Mouse (Mus musculus) frontal cortex, adult (tissue): ENCODE results near the gene Plce1.
"Not testable (repeated sequence)": the region's sequence is repeated elsewhere in the genome, so short reads cannot be mapped to it uniquely, and the experiment has no call there.

Source experiments
- ATAC-seq: cut with Nextera tagmentation; 2 replicates; pipeline ENCODE4 v1.9.2; 2017; ENCODE audit warnings: mild to moderate bottlenecking, moderate library complexity, mixed read lengths; ENCODE audit not compliant: low TSS enrichment

The Plce1 gene

DNA sequence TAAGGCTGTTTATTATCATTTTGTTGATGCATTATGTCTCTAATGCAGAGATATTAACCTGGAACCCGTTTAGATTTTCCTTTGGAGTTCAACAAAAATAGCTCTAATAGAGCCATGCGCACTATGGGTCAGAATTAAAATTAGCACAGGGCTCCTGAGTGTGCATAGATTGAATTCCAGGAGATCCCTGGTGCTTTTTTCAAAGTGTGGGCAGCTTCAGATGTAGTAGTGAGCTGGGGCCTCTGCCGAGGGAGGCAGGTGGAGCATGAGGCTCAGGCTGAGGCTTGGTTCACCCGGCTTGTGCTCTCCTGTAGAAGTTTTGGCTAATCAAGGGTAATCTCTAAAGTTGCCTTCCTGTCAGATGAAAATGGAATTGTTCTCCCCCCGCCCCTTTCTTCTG lies 17.3 kb downstream of the Plce1 start:
- no peak for ATAC-seq

DNA sequence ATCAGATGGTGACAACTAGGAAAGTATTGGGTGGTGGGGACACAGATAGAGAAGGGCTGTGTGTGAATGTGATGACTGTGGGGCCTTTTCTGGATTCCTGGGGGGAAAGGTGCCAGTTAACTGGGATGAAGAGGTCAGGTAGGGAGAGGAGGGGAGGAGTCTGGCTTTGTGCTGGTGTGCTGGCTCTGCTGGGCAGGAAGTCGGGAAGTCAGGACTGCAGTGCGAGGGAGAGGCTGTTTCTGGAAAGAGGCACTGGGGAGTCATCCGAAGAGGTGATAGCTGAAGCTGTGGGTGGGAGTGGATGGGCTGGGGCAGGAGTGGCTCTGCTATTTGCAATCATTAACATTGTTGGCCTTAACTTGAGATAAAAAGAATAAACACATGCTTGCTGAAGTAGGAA lies 23.7 kb downstream of the Plce1 start:
- no peak for ATAC-seq

DNA sequence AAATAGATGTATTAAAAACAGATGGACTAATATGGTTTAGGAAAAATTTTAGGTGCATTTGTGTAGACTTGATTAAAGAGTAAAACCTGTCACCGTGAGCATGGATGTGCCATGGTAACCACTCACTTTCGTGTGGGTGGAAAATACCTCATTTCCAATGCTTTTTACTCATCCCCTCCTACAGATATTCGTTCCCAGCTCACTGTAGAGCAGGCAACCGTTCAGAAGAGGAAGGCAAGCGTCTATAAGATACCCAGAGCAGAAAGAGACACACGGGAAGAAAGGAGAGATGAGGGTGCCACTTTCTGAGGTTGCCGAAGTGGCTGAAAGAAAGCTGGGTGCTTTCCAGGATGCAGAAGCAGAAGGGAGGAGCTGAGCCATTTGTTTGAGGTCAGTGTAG lies 25.2 kb downstream of the Plce1 start:
- peak; percentile 85 for ATAC-seq

DNA sequence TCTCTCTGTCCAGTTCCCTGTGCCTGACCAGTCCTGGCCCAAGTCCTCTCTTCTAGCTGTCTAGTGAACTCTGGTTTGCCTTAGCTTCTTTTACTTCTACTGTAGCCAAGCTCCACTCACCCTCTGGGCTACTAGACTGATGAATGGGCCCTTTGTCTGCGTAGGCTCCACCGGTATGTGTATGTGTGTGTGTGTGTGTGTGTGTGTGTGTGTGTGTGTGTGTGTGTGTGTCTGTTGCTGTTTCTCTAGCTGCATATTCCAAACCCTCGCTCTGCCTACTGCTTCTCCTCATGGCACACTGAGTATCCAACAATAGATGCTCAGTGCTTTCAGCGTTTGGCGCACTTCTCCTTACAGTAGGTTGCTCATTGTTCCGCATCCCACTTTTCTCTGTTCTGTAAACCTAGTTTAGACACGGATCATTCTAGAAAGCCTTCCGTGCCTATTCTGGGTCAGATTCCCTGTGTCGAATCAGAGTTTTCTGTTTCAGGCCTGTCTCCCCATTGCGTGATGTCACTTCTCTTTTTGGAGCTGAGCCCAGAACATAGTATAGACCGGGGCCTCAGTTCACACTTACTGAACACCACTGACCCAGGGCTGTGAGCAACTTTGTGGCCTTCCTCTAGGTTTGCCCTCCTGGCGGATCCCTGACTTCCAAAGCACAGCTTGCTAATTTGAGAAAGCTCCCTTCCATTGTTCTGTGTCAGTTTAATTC lies 26.5 kb downstream of the Plce1 start:
- peak; percentile 81 for ATAC-seq

DNA sequence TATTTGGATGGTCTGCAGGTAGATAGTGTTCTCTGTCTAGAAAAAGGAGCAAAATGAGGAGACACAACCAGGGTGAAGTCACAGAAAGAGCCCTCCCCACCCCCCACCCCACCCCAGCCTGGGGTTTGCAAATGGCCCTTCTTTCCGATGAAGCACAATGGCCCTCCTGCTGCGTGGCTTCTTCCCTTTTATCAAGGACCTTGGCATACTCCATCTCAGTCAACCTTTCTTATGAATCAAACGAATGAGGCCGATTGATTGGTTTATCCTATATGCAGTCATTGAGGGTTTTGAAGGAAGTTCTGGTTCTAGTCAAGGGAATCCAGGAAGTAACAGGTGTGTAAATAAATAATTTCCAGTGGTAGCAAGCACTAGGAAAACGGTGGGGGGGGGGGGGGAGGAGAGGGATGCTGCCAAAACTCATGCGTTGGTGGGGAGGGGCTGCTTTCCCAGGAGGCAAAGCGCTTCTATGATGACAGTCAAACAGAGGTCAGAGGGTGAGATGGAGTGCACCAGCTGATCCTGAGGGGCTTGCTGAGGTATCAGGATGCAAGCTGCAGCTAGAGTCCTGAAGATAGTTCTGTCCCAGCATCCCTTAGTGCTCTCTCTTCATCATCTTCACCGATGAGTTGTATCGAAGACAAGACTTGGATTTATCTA lies 27.2 kb downstream of the Plce1 start:
- ATAC-seq, result no peak

DNA sequence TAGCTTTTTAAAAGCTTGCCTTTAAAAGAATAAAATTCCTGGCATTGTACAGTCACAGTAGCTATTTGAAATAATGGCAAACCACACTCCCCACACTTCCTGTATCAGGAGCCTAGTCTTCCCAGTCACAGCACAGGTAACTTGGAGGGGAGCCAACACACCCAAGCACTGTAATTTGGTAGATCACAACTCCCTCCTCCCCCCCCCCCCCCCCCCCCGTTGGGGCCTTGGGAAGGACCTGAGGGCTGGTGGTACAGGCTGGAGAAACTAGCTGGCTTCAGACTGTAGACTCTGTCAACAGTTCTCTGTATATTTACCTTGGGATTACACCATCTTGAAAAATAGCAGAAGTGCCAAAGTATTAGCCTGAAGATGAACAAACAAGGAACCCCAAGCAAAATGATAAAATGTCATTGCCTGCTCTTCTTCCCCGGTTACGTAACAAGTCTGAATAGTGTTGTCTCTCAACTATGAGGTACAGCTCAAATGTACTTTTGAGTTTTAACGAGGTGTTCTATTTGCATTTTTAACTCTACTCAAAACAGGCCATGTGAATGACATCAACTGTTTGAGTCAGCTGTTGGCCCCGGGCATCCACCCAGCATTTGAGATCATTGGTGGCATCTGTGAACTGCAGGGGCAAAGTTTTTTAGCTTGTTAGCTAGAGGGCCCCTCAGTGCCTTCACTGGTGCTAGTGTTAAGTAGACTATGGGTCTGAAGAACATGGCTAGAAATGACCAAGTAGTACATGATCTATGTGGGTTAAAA lies 33.7 kb downstream of the Plce1 start:
- no peak for ATAC-seq

DNA sequence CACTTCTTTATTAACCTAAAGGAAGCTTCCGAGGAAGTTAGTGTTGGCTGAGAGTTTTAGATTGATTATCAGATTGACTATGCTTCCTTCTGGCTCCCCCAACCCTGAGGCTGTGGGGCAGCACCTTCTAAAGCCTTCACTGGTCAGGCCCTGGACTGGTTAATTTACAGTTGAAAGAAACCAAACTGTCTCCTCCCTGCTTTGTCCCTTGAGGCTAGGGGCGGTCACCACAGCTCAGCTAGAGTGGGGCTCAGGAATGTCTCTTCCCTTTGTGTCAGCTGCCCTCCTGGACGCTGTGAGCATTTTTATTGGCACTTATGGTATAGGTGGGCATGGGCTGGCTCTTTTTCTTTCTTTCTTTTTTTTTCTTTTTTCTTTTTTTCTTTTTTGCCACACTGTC lies 45.9 kb downstream of the Plce1 start:
- ATAC-seq, result no peak

DNA sequence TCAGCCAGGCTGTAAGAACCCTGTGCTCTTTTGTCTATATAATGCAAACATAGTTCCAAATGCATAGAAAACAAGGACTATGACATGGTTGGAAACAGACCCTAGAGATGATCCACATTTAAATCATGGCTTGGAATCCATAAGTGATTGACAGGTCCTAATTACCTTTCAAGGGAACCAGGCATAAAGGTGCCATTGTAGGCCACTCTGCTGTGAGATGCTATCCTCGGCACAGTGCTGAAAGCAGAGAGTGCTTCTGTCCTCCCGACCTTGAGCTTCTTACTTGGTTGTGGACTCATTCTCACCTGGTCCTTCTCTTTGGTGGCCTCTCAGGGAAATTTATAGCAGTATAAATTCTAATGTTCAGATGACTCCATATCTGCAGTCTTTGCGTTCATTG lies 46.6 kb downstream of the Plce1 start:
- ATAC-seq, result no peak

DNA sequence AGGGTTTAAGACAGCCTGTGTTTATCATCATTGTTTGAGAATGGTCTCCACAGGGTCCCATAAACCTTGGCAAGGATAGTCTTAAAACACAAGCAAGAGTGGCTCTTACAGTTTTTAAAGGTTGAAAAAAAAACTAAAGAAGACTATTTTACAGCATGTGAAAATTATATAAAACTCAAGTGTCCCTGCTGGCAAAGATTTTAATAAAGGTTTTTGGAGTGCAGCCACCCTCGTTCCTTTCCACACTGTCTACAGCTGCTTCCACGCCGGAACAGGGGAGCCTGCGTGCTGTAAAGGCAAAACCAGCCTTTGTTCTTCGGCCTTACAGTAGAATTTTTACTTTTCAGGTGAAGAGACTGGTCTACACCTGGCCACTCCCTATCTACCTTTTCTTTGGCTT lies 52.3 kb downstream of the Plce1 start:
- ATAC-seq, result no peak

DNA sequence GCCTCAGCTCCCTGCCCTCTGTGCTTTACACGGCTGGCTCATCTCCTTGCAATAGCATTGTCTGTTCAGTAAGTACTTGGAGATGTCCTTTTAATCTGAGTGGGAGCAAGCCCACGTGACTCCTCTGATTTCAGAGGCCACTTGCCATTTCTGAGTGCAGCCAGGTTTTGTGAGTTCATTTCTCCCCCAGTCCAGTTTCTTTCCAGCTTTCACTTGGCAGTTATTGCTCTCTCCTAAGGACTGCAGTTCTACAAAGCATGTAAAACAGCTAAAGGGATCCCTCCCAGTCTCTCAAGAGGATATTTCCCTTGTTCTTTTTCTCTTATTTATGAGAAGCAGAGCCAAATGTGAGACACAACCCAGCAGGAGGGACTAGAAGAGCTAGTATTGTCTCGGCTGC lies 58.4 kb downstream of the Plce1 start:
- ATAC-seq, result no peak

DNA sequence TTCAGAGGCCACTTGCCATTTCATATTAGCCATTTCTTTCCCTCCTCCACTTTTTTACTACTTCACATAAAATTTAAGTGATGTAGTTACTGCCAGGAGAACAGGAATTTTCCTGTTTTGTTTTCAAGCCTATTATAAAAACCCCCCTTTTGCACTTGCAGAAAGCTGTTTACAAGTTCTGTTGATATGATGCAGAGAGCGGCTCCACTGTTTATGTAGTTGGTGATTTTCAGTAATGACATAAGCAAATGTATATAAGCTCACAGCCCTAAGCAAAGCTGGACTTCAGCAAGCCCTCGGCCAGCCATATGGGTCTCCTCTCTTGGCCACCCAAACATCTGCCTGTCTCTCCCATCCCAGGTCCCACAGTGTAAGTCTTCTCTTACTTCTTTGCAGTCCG lies 59.6 kb downstream of the Plce1 start:
- no peak for ATAC-seq

DNA sequence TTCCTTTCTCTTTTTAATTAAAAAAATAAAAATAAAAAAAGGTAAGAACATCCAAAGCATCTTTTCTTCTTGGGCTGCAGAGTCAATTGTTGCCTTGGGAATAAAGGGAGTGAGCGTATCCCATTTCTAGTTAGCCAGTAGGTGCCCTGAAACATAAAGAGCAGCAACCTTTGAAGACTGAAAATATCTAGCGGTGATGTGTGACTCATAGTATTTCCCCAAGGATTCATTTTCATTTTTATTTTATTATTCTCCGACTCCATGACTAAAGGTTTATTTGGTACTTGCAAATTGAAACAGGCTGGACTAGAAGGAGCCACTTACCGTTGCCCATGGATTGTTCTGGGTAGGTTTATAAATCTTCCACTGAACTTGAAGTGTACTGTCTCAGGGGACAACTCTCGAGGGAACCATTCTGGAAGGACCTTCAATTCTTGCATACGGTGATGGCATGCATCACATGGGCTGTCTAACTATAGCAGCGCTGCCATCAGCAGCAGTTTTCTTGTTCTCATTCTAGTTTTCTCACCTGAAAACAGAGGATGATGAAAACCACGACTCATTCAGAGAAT lies 68.7 kb downstream of the Plce1 start:
- ATAC-seq, result no peak

DNA sequence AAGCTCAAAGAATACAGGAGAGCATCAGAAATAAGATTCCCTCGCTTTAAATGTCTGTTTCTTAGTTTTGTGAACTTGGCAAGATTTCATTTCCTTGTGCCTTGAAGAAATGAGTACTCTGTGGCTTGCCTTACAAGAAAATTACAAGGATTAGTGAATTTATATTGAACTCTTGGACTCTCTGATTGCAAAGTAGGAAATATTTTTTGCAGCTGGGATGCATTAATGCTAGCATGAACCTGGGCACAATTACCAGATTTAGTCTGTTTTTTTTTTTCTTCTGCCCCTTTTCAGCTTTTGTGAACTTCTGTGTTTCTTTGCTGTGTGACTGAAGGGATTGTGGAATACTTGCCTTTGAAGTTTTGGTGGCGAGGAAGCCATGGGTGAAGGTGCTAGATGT lies 72.6 kb downstream of the Plce1 start:
- ATAC-seq, result no peak

DNA sequence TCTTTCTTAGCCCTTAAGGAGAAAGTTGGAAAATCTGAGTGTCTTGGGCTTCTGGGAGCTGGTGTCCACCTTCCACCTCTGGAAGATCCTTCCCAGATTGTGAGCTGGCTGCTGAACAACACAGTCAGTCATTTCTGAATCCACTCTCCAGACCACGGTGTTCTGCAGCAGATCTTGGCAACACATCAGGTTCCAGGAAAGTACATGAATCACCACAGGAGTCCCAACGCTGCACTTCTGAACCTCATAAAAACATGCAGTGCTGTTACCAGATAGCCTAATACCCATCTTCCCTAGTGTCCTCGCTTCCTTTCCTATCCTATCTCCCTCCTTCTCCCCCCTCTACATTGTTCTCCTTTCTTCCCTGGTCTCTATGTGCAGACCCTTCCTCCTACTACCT lies 74.5 kb downstream of the Plce1 start:
- ATAC-seq, result no peak

DNA sequence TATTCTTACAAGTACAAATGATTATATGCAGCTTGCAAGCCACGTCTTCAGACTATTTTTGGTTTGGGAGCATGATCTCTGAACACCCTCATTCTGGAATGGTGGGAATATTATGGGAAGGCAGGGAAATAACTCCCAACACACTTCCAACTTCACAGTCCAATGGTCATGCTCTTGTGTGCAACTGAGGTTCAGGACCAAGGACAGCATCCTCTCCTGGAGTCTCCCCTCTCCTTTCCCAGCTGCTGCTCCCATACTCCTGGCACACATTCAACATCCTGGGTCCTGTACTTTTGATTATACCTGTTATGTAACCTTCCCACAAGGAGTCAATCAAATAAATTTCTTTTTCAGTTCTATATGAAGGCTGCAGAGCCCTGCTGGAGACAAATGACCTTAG lies 77.9 kb downstream of the Plce1 start:
- no peak for ATAC-seq

DNA sequence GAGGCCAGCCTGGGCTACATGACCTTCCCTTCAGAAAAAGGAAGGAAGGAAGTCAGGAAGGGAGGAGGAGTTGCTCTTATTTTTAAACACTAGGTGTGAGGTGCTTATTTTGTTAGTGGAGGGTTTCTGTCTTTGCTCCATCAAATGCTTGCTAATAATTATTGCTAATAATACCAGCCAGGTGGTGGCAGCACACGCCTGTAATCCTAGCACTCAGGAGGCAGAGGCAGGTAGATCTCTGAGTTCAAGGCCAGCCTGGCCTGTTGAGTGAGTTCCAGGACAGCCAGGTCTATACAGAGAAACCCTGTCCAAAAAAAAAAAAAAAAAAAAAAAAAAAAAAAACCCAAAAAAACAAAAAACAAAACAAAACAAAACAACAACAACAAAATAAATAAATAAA lies 81.0 kb downstream of the Plce1 start:
- not testable (repeated sequence) for ATAC-seq

DNA sequence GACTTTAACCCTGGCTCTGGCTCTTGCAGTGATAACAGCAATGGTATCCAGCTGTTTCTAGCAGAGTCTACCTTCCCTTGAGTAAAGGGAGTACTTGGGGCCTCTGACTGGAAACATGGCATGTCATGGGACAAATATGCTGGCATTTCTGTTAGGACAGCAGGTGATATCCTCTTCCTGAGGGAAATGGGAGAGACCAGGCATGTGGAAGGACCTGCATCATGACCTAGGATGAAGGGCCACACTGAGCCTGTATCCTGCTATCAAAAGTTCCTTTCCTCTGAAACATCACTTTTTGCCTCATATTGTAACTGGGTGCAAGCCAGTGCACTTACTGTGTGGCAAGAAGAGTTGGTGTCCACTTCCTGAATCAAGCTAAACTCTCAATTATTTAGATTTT lies 85.2 kb downstream of the Plce1 start:
- ATAC-seq, result no peak

DNA sequence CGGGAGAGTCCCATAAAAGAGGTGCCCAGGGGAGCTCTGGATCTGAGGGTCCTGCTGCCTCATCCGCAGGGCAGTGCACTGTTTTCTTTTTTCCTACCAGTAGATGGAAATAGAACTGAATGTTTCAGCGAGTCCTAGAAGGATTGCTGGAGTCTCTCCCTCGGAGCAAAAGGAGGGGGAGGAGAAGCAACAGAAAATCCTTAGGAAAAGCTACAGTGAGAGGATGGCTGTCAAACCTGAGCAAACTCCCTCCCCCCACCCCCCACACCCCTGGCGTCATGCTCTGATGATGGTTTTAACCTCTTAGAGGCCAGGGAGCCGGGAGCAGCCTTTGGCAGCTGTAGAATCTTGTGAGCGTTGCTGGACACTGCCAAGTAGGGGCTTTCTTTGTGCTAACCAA lies 85.8 kb downstream of the Plce1 start:
- peak; percentile 82 for ATAC-seq

DNA sequence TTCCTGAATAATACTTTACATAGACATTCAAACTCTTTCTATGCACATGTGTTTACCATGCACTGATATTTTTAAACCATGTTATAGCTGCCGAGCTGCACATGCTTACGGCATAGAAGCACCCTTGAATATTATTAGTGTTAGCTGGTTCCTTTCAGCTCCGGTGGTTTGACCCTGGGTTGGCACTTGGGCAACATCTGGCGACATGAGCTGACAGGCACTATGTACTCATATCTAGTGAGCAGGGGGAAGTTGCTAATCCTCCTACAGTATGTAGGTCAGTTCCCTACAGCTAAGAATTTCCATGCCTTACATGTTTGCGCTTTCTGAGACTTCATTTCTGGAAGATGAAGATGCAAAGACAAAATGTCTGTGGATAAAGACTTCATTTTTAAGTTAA lies 86.4 kb downstream of the Plce1 start:
- no peak; the same call in 1 of the 2 replicates for ATAC-seq

DNA sequence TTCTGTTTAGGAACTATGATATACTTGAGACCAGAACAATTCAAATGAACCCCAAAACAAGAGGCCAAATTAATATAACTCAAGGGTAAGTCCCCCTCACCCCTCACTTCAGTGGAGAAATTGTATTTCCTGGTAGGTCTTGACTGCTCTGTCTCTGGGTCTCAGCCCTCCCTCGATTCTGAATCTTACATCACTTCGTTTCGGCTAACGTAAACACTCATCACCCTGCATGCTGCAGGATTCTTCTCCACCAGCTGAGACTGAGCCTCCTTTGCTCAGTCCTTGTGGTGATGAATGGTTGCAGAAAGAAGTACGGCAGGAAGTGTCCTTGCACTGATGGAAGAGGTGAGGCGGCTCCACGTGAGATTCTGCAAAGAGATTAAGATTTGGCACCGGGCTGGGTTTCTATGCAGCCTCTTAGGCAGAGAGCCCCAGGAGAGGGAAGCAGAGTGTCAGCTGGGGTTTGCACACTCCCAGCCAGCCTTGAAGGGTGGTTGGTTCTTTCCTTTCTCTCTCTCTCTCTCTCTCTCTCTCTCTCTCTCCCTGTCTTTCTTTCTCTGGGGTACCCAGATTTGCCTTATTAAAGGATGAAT lies 97.7 kb downstream of the Plce1 start:
- ATAC-seq, result no peak

DNA sequence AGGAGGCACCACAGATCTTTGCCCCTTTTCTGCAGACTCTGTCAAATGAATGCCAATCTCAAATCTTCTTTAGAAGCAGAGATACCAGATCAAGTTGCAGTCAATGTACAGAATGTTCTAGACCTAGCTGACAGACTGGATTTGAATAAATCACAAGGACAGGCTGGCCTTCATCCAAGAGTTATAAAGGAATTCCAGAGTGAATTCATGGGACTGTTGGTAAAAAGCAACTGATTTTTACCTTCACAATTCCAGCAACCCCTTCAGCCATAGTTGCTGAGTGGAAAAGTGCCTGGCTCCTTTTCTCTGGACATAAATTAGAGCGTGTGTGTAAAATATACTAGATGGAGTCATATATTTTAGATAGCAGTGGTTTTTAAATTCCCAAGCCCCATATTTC lies 102.0 kb downstream of the Plce1 start:
- ATAC-seq, result no peak

DNA sequence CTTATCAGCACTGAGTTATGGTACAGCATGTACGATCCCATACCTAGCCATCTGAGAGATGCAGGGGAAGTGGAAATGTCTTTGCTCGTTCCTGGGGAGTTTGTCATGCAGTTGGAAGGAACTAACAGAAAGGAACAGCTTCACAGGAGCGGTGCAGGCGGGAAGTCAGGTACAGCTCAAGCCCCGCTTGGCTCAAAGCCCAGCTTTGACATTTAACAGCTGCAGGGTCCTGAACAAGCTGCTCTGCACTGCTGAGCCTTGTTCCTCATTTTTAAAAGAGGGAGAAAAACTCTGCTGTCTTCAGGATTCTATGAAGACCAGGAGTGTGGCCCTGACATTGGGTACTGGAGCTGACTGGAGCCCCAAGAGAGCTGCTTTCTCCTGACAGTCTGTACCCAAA lies 106.7 kb downstream of the Plce1 start:
- no peak for ATAC-seq
